Mouse (Mus musculus): ENCODE data around the gene Tpm1.

Tpm1 gene

DNA sequence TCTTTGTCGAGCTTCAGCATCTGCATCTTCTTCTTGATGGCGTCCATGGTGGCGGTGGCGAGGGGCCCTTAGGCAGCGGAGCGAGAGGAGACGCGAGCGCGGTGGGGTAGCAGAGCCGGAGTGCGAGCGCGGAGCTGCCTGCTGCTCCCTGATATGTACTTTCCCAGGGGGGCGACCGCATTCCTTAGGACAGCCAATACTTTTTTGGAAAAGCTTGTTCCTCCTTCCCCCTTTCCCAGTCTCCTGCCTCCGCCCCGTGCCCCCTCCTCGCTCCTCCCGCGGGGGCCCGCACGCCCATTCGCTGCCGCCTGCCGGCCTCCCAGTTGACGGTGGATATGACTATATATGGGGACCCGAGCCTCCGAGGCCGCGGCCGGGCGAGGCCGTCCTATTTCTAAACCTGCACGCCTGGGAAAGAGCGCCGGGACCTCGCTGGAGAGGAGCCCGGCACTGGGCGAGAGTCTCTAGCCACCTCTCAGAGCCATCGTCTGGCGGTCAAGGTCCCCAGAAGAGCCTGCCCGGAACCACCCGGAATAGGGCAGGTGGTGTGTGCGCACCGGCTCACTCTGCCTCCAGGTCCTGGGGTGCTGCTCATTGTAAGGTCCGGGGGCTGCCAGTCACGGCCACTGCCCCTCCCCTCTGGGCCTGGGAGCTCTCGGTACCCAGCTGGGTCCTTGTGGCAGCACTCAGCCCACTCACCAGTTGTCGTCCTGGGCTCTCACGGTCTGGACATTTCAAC is at the start of gene Tpm1:
Tpm1 (minus strand) TSS at position 321 of the 739 bp plus-strand sequence.
- in situ Hi-C loops (cut with MboI, MseI): no loop called here

DNA sequence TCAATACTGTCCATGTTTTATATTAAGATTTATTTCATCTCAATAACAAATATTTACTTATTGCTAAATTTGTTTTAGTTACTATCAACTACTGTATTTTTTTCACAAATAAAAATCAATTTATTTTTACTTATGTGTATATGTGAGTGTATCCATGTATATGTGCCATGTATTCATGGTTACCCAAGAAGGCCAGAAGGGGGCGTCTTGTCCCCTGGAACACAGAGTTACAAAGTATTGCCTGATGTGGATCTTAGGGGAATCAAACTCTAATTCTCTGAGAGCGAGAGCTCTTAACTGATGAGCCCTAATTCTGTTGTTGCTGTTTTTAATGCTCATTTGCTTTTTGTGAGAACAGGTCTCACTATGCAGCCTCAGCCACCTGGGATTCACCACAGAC is 45.2 kb upstream of the Tpm1 start:
- in situ Hi-C loops (cut with MboI, MseI): no loop called here

DNA sequence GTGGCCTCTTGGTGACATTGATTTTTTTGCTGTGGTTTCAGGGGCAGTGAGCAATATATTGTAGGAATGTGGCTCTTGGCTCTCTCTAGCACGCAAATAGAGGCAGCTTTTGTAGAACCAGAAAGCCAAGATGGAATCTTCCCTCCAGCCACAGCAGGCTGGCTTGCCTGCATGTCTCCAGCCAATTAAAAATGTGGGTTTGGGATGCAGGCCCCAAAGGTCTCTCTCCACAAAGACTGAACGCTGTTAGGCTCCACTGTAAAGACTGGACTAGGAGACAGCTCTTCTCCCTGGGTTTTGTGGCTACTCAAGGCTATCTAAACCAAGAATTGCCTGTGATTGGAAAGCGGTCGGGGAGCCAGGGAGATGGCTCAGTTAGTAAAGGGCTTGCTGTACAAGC is 43.0 kb upstream of the Tpm1 start:
- in situ Hi-C loops (cut with MboI, MseI): no loop called here

DNA sequence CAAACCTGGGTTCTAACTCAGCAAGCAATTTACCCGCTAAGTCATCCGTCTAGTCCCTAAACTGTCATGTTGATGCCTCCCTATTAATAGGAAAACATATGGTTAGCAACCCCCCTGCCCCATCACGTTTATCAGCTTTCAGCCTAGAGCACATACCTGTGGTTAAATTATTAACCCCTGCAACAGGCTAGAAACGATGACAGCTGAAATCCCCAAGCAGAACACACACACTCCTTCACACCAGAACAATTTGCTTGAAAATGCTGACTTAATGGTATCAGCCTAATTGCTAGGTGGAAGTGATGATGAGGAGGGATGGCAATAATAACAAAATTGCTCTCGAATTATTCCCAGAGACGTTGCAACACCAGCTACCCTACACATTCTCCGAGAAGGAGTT is 42.4 kb upstream of the Tpm1 start:
- in situ Hi-C loops (cut with MboI, MseI): no loop called here

DNA sequence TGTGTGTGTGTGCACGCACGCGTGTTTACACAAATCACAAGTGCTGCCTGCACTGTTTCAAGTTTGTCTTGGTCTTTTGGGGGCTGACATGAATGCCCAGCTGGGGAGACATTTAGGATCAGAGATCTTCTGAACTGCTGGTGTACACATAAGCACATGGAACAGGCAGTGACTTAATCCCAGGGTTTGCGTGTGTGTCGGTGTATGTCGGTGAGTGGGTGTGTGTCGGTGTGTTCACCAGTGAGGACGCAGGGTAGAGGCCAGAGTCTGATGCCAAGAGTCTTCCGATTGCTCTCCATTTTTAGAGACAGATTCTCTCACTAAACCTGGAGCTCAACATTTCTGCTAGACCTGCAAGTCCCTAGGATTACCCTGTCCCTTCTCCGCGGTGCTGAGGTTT is 41.9 kb upstream of the Tpm1 start:
- in situ Hi-C loops (cut with MboI, MseI): no loop called here

DNA sequence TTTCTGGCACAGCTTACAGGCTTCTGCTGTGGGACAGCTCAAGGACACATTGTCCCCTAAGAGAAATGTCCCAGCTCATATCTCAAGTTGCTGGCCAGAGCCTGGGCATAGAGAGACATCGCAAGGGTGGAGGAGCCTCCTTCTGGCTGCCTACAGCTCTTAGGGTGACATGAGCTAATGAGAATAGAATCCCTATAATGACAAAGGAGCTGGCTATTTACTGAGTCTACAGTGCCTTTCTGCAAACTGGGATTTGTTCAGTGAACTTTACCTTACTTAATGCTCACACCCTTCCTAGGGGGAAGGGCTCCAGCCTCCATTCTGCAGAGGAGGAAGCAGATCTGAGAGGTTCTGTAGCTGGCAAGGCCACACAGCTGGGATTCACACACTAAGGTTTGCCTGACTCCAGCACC is 41.4 kb upstream of the Tpm1 start:
- in situ Hi-C loops (cut with MboI, MseI): no loop called here

GRCm38 (mm10) chr9:67089167-67089566 is 40.0 kb upstream of the Tpm1 start:
- in situ Hi-C loops (cut with MboI, MseI): no loop called here

- in situ Hi-C loops (cut with MboI, MseI): no loop called here
These were observed 34.6 kb upstream of the Tpm1 start for GRCm38 (mm10) chr9:67083801-67084200.

DNA sequence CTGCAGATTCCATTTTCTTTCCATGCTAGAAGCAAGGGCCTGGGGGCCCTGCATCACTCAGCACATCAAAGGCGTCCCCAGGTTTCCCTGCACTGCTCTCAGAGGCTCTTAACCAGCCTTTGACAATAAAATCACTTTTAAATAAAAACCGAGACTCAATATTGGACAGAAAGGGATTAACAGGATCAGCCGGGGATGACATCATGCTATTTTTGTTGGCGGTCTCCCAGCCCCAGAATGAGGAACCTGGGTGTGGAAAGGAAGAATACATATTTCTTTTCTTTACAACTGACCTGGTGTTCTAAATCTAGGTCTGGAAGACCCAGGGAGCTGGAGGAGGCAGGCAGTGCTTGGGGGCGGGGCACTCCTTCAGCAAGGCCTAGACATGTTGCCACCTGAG is 32.5 kb upstream of the Tpm1 start:
- in situ Hi-C loops (cut with MboI, MseI): no loop called here

- in situ Hi-C loops (cut with MboI, MseI): no loop called here
These were observed 28.6 kb upstream of the Tpm1 start for GRCm38 (mm10) chr9:67077658-67078319.

- in situ Hi-C loops (cut with MboI, MseI): no loop called here
These were observed 28.1 kb upstream of the Tpm1 start for GRCm38 (mm10) chr9:67077266-67077657.

GRCm38 (mm10) chr9:67072182-67072581 is 23.0 kb upstream of the Tpm1 start:
- in situ Hi-C loops (cut with MboI, MseI): no loop called here

GRCm38 (mm10) chr9:67071596-67071995 is 22.4 kb upstream of the Tpm1 start:
- in situ Hi-C loops (cut with MboI, MseI): no loop called here

DNA sequence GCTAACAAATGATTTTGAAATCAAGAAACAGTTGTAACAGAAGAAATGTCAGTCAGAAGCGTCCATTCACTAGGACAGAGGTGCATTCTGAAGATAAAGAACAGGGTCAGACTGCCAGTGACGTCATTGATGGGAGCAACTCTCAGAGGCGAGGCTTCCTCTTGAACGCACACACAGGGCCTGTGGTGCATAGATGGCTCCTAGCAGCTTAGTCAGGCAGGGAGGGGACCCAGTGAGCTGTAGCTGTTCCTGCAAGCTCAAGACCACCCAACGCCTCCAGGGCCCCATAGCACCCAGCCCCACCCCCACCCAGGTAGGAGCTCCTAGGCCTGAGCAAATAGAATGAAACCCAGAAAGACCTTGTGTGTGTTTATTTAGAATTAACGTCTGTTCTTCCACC is 21.9 kb upstream of the Tpm1 start:
- in situ Hi-C loops (cut with MboI, MseI): no loop called here

DNA sequence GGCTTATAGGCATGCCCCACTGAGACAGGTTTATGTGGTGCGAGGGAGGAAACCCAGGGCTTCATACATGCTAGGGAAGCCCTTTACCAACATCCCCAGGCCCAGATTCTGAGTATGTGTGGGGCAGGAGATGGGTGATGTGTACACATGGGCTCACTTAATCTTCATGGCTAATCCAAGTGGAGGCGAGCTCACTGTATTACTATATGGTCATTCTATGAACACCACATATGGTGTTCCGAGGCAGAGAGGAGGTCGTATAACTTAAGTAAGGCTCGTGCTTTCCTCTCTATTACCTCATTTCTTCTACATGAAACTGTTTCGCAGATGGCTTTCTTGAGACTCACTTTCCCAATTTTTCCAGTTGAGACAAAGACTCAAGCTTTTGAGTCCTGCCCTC is 17.4 kb upstream of the Tpm1 start:
- in situ Hi-C loops (cut with MboI, MseI): no loop called here

DNA sequence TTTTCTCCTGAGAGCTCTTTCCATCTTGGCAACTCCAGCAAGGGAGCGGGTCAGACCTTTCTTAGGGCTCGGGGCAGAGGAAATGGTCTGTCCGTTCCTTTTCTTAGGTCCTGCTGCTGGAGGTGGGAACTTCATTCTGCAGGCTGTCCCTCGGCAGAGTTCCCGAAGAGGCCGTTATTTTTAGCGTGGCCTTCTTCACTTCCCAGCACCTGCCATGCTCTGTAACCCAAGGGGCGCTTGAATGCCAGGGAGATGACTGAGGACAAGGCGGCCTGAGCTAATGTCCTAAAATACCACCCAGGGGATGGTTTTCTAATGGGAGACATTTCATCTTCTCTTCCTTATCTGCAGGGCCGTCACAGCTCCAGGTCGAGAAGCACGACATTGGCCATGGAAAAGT is 10.5 kb upstream of the Tpm1 start:
- in situ Hi-C loops (cut with MboI, MseI): no loop called here

GRCm38 (mm10) chr9:67058366-67058765 is 9.2 kb upstream of the Tpm1 start:
- in situ Hi-C loops (cut with MboI, MseI): no loop called here

GRCm38 (mm10) chr9:67050736-67051337 is 1.6 kb upstream of the Tpm1 start:
- in situ Hi-C loops (cut with MboI, MseI): no loop called here

DNA sequence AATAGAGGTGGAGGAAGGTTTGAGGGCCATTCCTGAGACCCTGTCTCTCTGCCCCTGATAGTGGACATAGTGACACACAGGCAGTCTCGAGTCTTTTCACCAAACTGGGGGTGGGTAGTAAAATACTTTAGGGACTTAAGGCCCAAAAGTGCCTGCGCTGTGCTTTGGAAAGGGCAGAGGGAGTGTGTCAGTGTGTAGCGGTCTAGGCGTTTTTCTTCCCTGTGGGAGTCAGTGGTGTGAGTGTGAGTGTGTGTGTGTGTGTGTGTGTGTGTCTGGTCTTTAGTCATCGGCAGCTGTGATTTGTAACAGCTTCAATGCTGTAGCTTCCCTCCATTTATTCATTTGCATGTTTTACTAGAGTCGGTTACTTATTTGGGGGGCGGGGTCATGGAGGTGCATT is 630 bp upstream of the Tpm1 start:
- in situ Hi-C loops (cut with MboI, MseI): no loop called here

DNA sequence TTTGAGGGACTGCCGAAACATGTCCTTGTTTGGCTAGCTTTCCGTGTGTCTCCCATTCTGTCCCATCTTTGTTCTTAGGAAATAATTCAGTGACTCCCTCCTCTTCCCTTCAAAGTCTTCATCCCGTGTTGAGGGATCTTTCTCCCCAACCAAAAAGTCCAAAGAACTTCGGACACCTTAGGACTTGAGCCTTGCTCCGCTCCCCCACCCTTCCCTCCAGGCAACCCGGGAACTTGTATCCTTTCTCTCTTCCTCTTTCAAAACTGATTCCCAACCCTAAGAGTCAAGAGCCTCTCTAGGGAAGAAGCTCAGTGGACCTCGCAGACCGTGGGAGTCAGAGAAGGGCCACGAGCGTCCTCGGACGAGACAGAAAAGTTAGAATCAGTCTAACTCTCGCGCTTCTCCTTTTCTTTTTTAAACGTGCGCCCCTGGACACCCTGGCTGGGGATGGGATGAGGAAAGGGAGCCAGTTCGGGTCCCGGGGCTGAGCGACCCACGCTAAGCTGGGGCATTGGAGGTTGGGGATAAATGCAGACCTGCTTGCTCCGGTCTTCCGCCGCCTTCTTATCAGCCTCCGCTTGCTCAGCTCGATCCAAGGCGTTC is 622 bp downstream of the Tpm1 start:
- in situ Hi-C loops (cut with MboI, MseI): no loop called here

DNA sequence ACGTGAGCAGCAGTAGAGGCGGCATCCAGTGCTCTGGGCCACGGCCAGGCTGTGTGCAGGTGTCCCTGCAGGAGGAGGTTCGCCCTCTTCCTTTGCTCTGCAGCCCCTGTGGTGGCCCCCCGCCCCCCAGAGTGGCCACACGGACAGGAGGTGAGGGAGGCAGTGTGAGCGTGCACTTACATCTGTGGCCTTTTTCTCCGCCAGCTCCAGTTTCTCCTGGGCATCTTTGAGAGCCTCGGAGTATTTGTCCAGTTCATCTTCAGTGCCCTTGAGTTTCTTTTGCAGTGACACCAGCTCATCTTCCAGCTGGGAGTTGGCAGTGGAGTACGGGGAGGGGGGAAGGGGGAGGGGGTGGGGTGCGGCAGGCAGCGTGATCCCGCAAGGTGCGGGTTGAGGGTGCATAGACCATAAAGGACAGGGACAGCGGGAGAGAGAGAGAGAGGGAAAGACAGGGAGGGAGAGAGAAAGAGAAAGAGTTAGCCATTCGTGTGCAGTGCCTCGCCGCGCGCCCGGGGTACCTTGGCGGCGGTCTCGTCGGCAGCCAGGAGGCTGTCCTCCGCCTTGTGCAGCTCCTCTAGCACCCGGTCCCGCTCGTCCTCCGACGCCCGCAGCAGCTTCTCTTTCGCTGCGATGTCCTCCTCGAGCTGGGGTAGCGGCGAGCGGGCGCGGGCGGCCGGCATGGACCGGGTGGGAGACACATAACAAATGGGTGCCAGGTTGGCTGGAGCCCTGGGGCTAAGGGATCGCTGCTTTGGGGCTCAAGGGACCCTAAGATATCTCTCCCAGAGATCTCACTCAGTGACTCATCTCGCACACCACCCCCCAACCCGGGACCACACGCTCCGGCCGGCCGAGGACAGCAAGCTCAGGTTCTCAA is 1.4 kb downstream of the Tpm1 start:
- in situ Hi-C loops (cut with MboI, MseI): no loop called here
